Mouse (Mus musculus) megakaryocyte-erythroid progenitor cell, adult 5-6 weeks (primary cell): ENCODE data around the gene Prkca. TPM values are rescaled to one million over a fixed set of nuclear protein-coding genes. Genes with fewer than 3 reads are reported as not detected.

Experiments used
- ATAC-seq: replicated peaks from 2 replicates; pipeline ENCODE4 v1.8.0; 2016; ENCODE audit warnings: mild to moderate bottlenecking, inconsistent platforms; ENCODE audit not compliant: severe bottlenecking, poor library complexity, low FRiP score, low TSS enrichment
- total RNA-seq, 2 experiments: library from RNA; stranded (forward) in 1 of 2; stranded (reverse) in 1 of 2; fragments of 200-1000, 215-1000 nt in 1 of 2; fragments of >200 nt in 1 of 2; fragmentation: Nextera tagmentation in 1 of 2; gene quantifications; 2 replicates each; pipeline ENCODE4 v1.2.3; 2014 to 2017

Gene Prkca
- total RNA-seq, 2 experiments from 2014 or later = 8.2 to 11.4 TPM

GRCm38 (mm10) chr11:108303787-108304186 lies 39.9 kb downstream of the Prkca start:
- no peak for ATAC-seq

- no peak for ATAC-seq
These were observed 41.8 kb downstream of the Prkca start for GRCm38 (mm10) chr11:108301796-108302490.

- no peak for ATAC-seq
These were observed 42.7 kb downstream of the Prkca start for GRCm38 (mm10) chr11:108301036-108301435.

GRCm38 (mm10) chr11:108300443-108300842 lies 43.3 kb downstream of the Prkca start:
- no peak for ATAC-seq

- ATAC-seq = no peak
These were observed 43.8 kb downstream of the Prkca start for GRCm38 (mm10) chr11:108299913-108300312.

GRCm38 (mm10) chr11:108297956-108298355 lies 45.8 kb downstream of the Prkca start:
- ATAC-seq = no peak

GRCm38 (mm10) chr11:108295373-108295772 lies 48.4 kb downstream of the Prkca start:
- ATAC-seq = peak; percentile 74

GRCm38 (mm10) chr11:108294305-108294813 lies 49.4 kb downstream of the Prkca start:
- ATAC-seq = peak; percentile 56

GRCm38 (mm10) chr11:108293843-108294242 lies 49.9 kb downstream of the Prkca start:
- ATAC-seq = peak; percentile 91

- no peak for ATAC-seq
These were observed 54.5 kb downstream of the Prkca start for GRCm38 (mm10) chr11:108289192-108289591.

GRCm38 (mm10) chr11:108287321-108287720 lies 56.4 kb downstream of the Prkca start:
- no peak for ATAC-seq

- no peak for ATAC-seq
These were observed 58.7 kb downstream of the Prkca start for GRCm38 (mm10) chr11:108285046-108285445.

GRCm38 (mm10) chr11:108282850-108283459 lies 60.8 kb downstream of the Prkca start:
- ATAC-seq = no peak

- peak; percentile 89 for ATAC-seq
These were observed 63.9 kb downstream of the Prkca start for GRCm38 (mm10) chr11:108279748-108280373.

- ATAC-seq = no peak
These were observed 66.6 kb downstream of the Prkca start for GRCm38 (mm10) chr11:108277096-108277495.

GRCm38 (mm10) chr11:108276148-108276547 lies 67.6 kb downstream of the Prkca start:
- ATAC-seq = no peak

- ATAC-seq = no peak
These were observed 69.7 kb downstream of the Prkca start for GRCm38 (mm10) chr11:108274046-108274445.

- ATAC-seq = no peak
These were observed 70.2 kb downstream of the Prkca start for GRCm38 (mm10) chr11:108273415-108273965.

GRCm38 (mm10) chr11:108272601-108273414 lies 70.9 kb downstream of the Prkca start:
- 0 out of 2 replicates have a peak, but pooled peaks have one; percentile 9 for ATAC-seq
